Mouse (Mus musculus): ENCODE results near the gene 4930404N11Rik. TPM values are rescaled to one million over a fixed set of nuclear protein-coding genes. Genes with fewer than 3 reads are reported as not detected.

Gene 4930404N11Rik
- polyA plus RNA-seq, 1 experiment from 2014 or later = not detected

GRCm38 (mm10) chr10:81364666-81365065 is 950 bp downstream of the 4930404N11Rik start:
- Histone ChIP-seq H3K9me3 (ENCODE audit: control insufficient read depth, low read length) (no peaks in the 10 kb centered on the region), H3K27ac (ENCODE audit: low read depth, low read length) (no peak overlapping the region), H3K36me3 (ENCODE audit: control insufficient read depth, insufficient read depth, low read length) (peaks cover 20% of the 10 kb centered on the region), H3K4me2 (peak overlapping the region; percentile 52), H3K27me3 (ENCODE audit: control insufficient read depth, insufficient read depth, low read length) (peaks cover 11% of the 10 kb centered on the region), H3K4me3 (ENCODE audit: low read depth, low read length) (0 out of 2 replicates have a peak overlapping the region, but pooled peaks have one; percentile 2), H3K4me1 (ENCODE audit: control insufficient read depth, insufficient read depth, low read length) (peaks cover 42% of the 10 kb centered on the region), H3K9ac (ENCODE audit: low read length) (peak overlapping the region; percentile 1; the same call in 1 of the 2 replicates)
- DNase-seq (ENCODE audit: low spot score, missing footprints) = peak; percentile 92
- ATAC-seq (ENCODE audit: low FRiP score) = 0 out of 2 replicates have a peak, but pooled peaks have one; percentile 6
- WGBS = 15% methylated on average over 28 of the region's 28 CpGs

GRCm38 (mm10) chr10:81363436-81364346 is 1.9 kb downstream of the 4930404N11Rik start:
- Histone ChIP-seq H3K4me2 (peak overlapping the region; percentile 52), H3K9me3 (ENCODE audit: control insufficient read depth, low read length) (no peaks in the 10 kb centered on the region), H3K4me3 (ENCODE audit: low read depth, low read length) (peak overlapping the region; percentile 28), H3K27ac (ENCODE audit: low read depth, low read length) (no peak overlapping the region; the same call in 1 of the 2 replicates), H3K9ac (ENCODE audit: low read length) (peak overlapping the region; percentile 57), H3K4me1 (ENCODE audit: control insufficient read depth, insufficient read depth, low read length) (peaks cover 50% of the 10 kb centered on the region), H3K27me3 (ENCODE audit: control insufficient read depth, insufficient read depth, low read length) (peaks cover 11% of the 10 kb centered on the region), H3K36me3 (ENCODE audit: control insufficient read depth, insufficient read depth, low read length) (peaks cover 13% of the 10 kb centered on the region)
- DNase-seq (ENCODE audit: low spot score, missing footprints) (no peak), ATAC-seq (ENCODE audit: low FRiP score) (no peak)
- WGBS = 8% methylated on average over 54 of the region's 54 CpGs

GRCm38 (mm10) chr10:81362336-81362949 is 3.2 kb downstream of the 4930404N11Rik start:
- no peak for ATAC-seq (ENCODE audit: low FRiP score)
- H3K4me3 ChIP-seq (ENCODE audit: low read depth, low read length) = no peak overlapping the region
- 77% methylated on average over 12 of the region's 12 CpGs for WGBS

GRCm38 (mm10) chr10:81360721-81361120 is 4.9 kb downstream of the 4930404N11Rik start:
- H3K27me3 ChIP-seq (ENCODE audit: control insufficient read depth, insufficient read depth, low read length) = peaks cover 11% of the 10 kb centered on the region
- no peak overlapping the region for H3K4me2 ChIP-seq
- no peaks in the 10 kb centered on the region for H3K9me3 ChIP-seq (ENCODE audit: control insufficient read depth, low read length)
- ATAC-seq (ENCODE audit: low FRiP score) (no peak), DNase-seq (ENCODE audit: low spot score, missing footprints) (no peak)
- H3K4me3 ChIP-seq (ENCODE audit: low read depth, low read length) = no peak overlapping the region
- peaks cover 51% of the 10 kb centered on the region for H3K4me1 ChIP-seq (ENCODE audit: control insufficient read depth, insufficient read depth, low read length)
- H3K36me3 ChIP-seq (ENCODE audit: control insufficient read depth, insufficient read depth, low read length) = no peaks in the 10 kb centered on the region
- WGBS = 73% methylated on average over 8 of the region's 8 CpGs
- no peak overlapping the region for H3K27ac ChIP-seq (ENCODE audit: low read depth, low read length)
- H3K9ac ChIP-seq (ENCODE audit: low read length) = 0 out of 2 replicates have a peak overlapping the region, but pooled peaks have one; percentile 7

More at GRCm38 (mm10) chr10:81362336-81362949, 3.2 kb downstream of the 4930404N11Rik start:
- DNase-seq (ENCODE audit: low spot score, missing footprints) = peak; percentile 86
- H3K9ac ChIP-seq (ENCODE audit: low read length) = no peak overlapping the region
- H3K27me3 ChIP-seq (ENCODE audit: control insufficient read depth, insufficient read depth, low read length) = peaks cover 11% of the 10 kb centered on the region
- H3K9me3 ChIP-seq (ENCODE audit: control insufficient read depth, low read length) = no peaks in the 10 kb centered on the region
- no peak overlapping the region for H3K27ac ChIP-seq (ENCODE audit: low read depth, low read length)
- no peak overlapping the region for H3K4me2 ChIP-seq
- H3K36me3 ChIP-seq (ENCODE audit: control insufficient read depth, insufficient read depth, low read length) = peaks cover 6% of the 10 kb centered on the region; the same call in 1 of the 2 replicates
- H3K4me1 ChIP-seq (ENCODE audit: control insufficient read depth, insufficient read depth, low read length) = peaks cover 61% of the 10 kb centered on the region

- H3K27ac ChIP-seq (ENCODE audit: low read depth, low read length) = no peak overlapping the region
These were observed 6.8 kb downstream of the 4930404N11Rik start for GRCm38 (mm10) chr10:81358841-81359240.

GRCm38 (mm10) chr10:81358209-81358608 is 7.4 kb downstream of the 4930404N11Rik start:
- H3K4me3 ChIP-seq (ENCODE audit: low read depth, low read length) = peak overlapping the region; percentile 65
- no peaks in the 10 kb centered on the region for H3K9me3 ChIP-seq (ENCODE audit: control insufficient read depth, low read length)
- no peak for DNase-seq (ENCODE audit: low spot score, missing footprints)
- peaks cover 28% of the 10 kb centered on the region for H3K4me1 ChIP-seq (ENCODE audit: control insufficient read depth, insufficient read depth, low read length)
- H3K9ac ChIP-seq (ENCODE audit: low read length) = peak overlapping the region; percentile 78; the same call in 1 of the 2 replicates
- no peak overlapping the region for H3K27ac ChIP-seq (ENCODE audit: low read depth, low read length)
- H3K4me2 ChIP-seq = peak overlapping the region; percentile 96
- H3K36me3 ChIP-seq (ENCODE audit: control insufficient read depth, insufficient read depth, low read length) = no peaks in the 10 kb centered on the region
- peaks cover 4% of the 10 kb centered on the region; the same call in 1 of the 2 replicates for H3K27me3 ChIP-seq (ENCODE audit: control insufficient read depth, insufficient read depth, low read length)
- no peak for ATAC-seq (ENCODE audit: low FRiP score)
- WGBS = 25% methylated on average over 4 of the region's 4 CpGs

More at GRCm38 (mm10) chr10:81358841-81359240, 6.8 kb downstream of the 4930404N11Rik start:
- peaks cover 34% of the 10 kb centered on the region for H3K4me1 ChIP-seq (ENCODE audit: control insufficient read depth, insufficient read depth, low read length)
- DNase-seq (ENCODE audit: low spot score, missing footprints) = no peak
- H3K9ac ChIP-seq (ENCODE audit: low read length) = no peak overlapping the region; the same call in 1 of the 2 replicates
- H3K27me3 ChIP-seq (ENCODE audit: control insufficient read depth, insufficient read depth, low read length) = peaks cover 7% of the 10 kb centered on the region
- 48% methylated on average over 1 of the region's 1 CpGs for WGBS
- no peak for ATAC-seq (ENCODE audit: low FRiP score)
- H3K9me3 ChIP-seq (ENCODE audit: control insufficient read depth, low read length) = no peaks in the 10 kb centered on the region
- no peak overlapping the region for H3K4me3 ChIP-seq (ENCODE audit: low read depth, low read length)
- no peak overlapping the region for H3K4me2 ChIP-seq
- H3K36me3 ChIP-seq (ENCODE audit: control insufficient read depth, insufficient read depth, low read length) = no peaks in the 10 kb centered on the region

GRCm38 (mm10) chr10:81356991-81357844 is 8.4 kb downstream of the 4930404N11Rik start, which contains the start of gene Mfsd12:
Gene Mfsd12 (plus strand): TSS chr10:81357491.
- Histone ChIP-seq H3K4me1 (ENCODE audit: control insufficient read depth, insufficient read depth, low read length) (peaks cover 25% of the 10 kb centered on the region), H3K9ac (ENCODE audit: low read length) (peak within 1 kb of the TSS; percentile 78), H3K36me3 (ENCODE audit: control insufficient read depth, insufficient read depth, low read length) (no peaks in the 10 kb centered on the region), H3K27me3 (ENCODE audit: control insufficient read depth, insufficient read depth, low read length) (no peaks in the 10 kb centered on the region), H3K4me3 (ENCODE audit: low read depth, low read length) (peak within 1 kb of the TSS; percentile 65), H3K9me3 (ENCODE audit: control insufficient read depth, low read length) (no peaks in the 10 kb centered on the region), H3K27ac (ENCODE audit: low read depth, low read length) (no peak within 1 kb of the TSS), H3K4me2 (peak within 1 kb of the TSS; percentile 96)
- DNase-seq (ENCODE audit: low spot score, missing footprints) = peak; percentile 98
- WGBS = 2% methylated on average over 79 of the region's 79 CpGs
- peak; percentile 92 for ATAC-seq (ENCODE audit: low FRiP score)

- WGBS = 60% methylated on average over 12 of the region's 12 CpGs
- Histone ChIP-seq H3K9me3 (ENCODE audit: control insufficient read depth, low read length) (no peaks in the 10 kb centered on the region), H3K4me3 (ENCODE audit: low read depth, low read length) (no peak overlapping the region), H3K4me2 (no peak overlapping the region), H3K27me3 (ENCODE audit: control insufficient read depth, insufficient read depth, low read length) (no peaks in the 10 kb centered on the region), H3K9ac (ENCODE audit: low read length) (no peak overlapping the region), H3K27ac (ENCODE audit: low read depth, low read length) (no peak overlapping the region), H3K4me1 (ENCODE audit: control insufficient read depth, insufficient read depth, low read length) (peaks cover 25% of the 10 kb centered on the region), H3K36me3 (ENCODE audit: control insufficient read depth, insufficient read depth, low read length) (no peaks in the 10 kb centered on the region)
- peak; percentile 82 for DNase-seq (ENCODE audit: low spot score, missing footprints)
- ATAC-seq (ENCODE audit: low FRiP score) = peak; percentile 1; the same call in 1 of the 2 replicates
These were observed 9.1 kb downstream of the 4930404N11Rik start for GRCm38 (mm10) chr10:81356352-81356990.
